Mouse (Mus musculus): ENCODE measurements around the gene Fam107b. TPM values are rescaled to one million over a fixed set of nuclear protein-coding genes. Genes with fewer than 3 reads are reported as not detected.
"Not testable (repeated sequence)": the region's sequence is repeated elsewhere in the genome, so short reads cannot be mapped to it uniquely, and the experiment has no call there.

Fam107b gene
- polyA plus RNA-seq, 1 experiment from 2014 or later: 56.7 TPM

DNA sequence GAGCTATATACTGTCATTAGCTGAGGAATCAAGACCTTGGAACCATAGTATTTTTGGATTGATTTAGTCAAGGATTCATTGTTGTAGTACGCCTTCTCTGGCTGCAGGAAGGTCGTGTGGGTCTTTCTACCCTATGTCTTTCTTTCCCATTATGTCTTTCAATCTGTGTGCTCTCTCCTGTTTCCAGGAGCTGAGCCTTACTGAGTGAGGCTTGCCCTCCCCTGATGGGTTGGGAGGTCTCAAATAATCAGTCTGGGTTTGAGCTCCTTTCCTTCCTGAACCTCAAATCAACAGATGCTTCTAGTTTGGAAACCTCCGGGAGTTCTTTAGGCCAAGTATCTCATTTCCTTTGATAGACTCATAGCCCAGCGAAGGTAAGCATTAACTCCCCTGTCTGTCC, 119.9 kb downstream of the Fam107b start:
- Histone ChIP-seq H3K9ac (ENCODE audit: low read length) (no peak overlapping the region), H3K27ac (ENCODE audit: low read depth, low read length) (no peak overlapping the region), H3K4me2 (ENCODE audit: low read depth, low read length, severe bottlenecking) (no peak overlapping the region), H3K4me3 (ENCODE audit: low read depth, low read length) (no peak overlapping the region), H3K9me3 (ENCODE audit: control insufficient read depth, low read length) (no peaks in the 10 kb centered on the region), H3K27me3 (ENCODE audit: control insufficient read depth, insufficient read depth, low read length) (no peaks in the 10 kb centered on the region), H3K36me3 (ENCODE audit: control insufficient read depth, insufficient read depth, low read length) (no peaks in the 10 kb centered on the region), H3K4me1 (replicated peaks; ENCODE audit: control insufficient read depth, insufficient read depth, low read length) (no peaks in the 10 kb centered on the region)
- ATAC-seq (replicated peaks; ENCODE audit: low FRiP score) (no peak), DNase-seq (ENCODE audit: low spot score) (no peak)
- WGBS: 61% methylated on average over 4 of the region's 4 CpGs

DNA sequence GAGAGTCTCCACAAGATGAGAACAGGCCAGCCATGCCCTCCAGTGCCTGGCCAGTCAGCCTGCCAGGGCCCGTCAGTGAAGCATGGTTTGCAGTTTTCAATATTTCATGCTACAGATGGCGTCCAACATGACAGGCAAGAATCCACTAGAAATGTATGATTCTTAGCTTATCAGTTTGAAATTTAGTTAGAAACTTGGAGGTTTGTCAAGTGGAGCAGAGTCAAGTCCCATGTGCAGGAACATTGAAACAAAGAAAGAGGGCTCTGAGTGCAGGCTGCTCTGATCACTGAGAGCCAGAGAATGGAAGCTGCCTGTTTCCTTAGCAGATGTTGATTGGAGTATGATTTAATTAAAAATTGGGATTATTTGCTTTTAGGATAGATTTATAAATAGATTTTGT, 122.5 kb downstream of the Fam107b start:
- DNase-seq (ENCODE audit: low spot score): no peak
- WGBS: 88% methylated on average over 2 of the region's 2 CpGs
- no peaks in the 10 kb centered on the region for H3K36me3 ChIP-seq (ENCODE audit: control insufficient read depth, insufficient read depth, low read length)
- ATAC-seq (replicated peaks; ENCODE audit: low FRiP score): no peak
- no peak overlapping the region for H3K9ac ChIP-seq (ENCODE audit: low read length)
- no peaks in the 10 kb centered on the region for H3K4me1 ChIP-seq (replicated peaks; ENCODE audit: control insufficient read depth, insufficient read depth, low read length)
- H3K9me3 ChIP-seq (ENCODE audit: control insufficient read depth, low read length): no peaks in the 10 kb centered on the region
- no peak overlapping the region for H3K27ac ChIP-seq (ENCODE audit: low read depth, low read length)
- H3K4me3 ChIP-seq (ENCODE audit: low read depth, low read length): no peak overlapping the region
- no peak overlapping the region for H3K4me2 ChIP-seq (ENCODE audit: low read depth, low read length, severe bottlenecking)
- H3K27me3 ChIP-seq (ENCODE audit: control insufficient read depth, insufficient read depth, low read length): no peaks in the 10 kb centered on the region

DNA sequence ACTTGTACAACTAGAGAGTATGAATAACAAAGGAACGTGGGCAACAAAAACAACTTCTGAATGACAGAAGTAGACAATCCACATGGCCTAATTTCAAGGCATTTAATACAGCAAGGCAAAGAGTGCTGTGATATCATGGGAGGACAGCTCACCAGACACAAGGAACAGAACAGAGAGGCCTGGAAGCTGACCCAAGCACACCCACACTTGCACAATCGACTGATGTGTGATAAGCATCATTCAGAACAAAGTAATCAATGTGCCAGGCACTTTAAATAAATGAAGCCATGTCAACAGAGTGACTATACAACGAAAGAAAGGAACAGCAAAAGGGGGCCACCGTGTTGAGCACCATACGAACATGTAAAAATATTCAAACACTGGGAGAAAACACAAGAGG, 125.6 kb downstream of the Fam107b start:
- no peak overlapping the region for H3K4me3 ChIP-seq (ENCODE audit: low read depth, low read length)
- no peak overlapping the region for H3K4me2 ChIP-seq (ENCODE audit: low read depth, low read length, severe bottlenecking)
- H3K27ac ChIP-seq (ENCODE audit: low read depth, low read length): no peak overlapping the region
- H3K9me3 ChIP-seq (ENCODE audit: control insufficient read depth, low read length): no peaks in the 10 kb centered on the region
- H3K36me3 ChIP-seq (ENCODE audit: control insufficient read depth, insufficient read depth, low read length): no peaks in the 10 kb centered on the region
- 90% methylated on average over 5 of the region's 5 CpGs for WGBS
- no peak for DNase-seq (ENCODE audit: low spot score)
- H3K4me1 ChIP-seq (replicated peaks; ENCODE audit: control insufficient read depth, insufficient read depth, low read length): no peaks in the 10 kb centered on the region
- no peaks in the 10 kb centered on the region for H3K27me3 ChIP-seq (ENCODE audit: control insufficient read depth, insufficient read depth, low read length)
- ATAC-seq (replicated peaks; ENCODE audit: low FRiP score): no peak
- H3K9ac ChIP-seq (ENCODE audit: low read length): no peak overlapping the region

DNA sequence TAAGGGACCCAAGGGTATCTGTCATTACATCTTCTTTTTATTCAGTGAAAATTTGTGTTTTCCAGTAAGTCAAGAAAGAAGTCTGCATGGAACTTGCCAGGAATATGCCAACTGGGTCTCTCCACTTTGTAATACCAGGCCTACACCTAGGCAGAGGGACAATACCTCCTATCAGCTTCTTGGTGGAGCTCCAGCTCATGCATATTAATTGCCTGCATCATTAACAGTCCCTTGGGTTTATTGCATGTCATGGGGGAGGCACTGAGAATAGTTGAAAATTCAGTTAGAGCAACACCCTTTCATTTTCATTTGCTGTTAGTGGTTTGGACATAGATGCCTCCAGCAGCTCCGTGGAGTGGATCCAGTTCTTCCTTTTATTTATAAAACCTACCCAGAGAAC, 130.1 kb downstream of the Fam107b start:
- WGBS: 89% methylated on average over 1 of the region's 1 CpGs
- Histone ChIP-seq H3K9me3 (ENCODE audit: control insufficient read depth, low read length) (no peaks in the 10 kb centered on the region), H3K4me3 (ENCODE audit: low read depth, low read length) (no peak overlapping the region), H3K36me3 (ENCODE audit: control insufficient read depth, insufficient read depth, low read length) (no peaks in the 10 kb centered on the region), H3K27ac (ENCODE audit: low read depth, low read length) (no peak overlapping the region), H3K9ac (ENCODE audit: low read length) (no peak overlapping the region), H3K27me3 (ENCODE audit: control insufficient read depth, insufficient read depth, low read length) (no peaks in the 10 kb centered on the region), H3K4me1 (replicated peaks; ENCODE audit: control insufficient read depth, insufficient read depth, low read length) (no peaks in the 10 kb centered on the region), H3K4me2 (ENCODE audit: low read depth, low read length, severe bottlenecking) (no peak overlapping the region)
- DNase-seq (ENCODE audit: low spot score) (no peak), ATAC-seq (replicated peaks; ENCODE audit: low FRiP score) (no peak)

DNA sequence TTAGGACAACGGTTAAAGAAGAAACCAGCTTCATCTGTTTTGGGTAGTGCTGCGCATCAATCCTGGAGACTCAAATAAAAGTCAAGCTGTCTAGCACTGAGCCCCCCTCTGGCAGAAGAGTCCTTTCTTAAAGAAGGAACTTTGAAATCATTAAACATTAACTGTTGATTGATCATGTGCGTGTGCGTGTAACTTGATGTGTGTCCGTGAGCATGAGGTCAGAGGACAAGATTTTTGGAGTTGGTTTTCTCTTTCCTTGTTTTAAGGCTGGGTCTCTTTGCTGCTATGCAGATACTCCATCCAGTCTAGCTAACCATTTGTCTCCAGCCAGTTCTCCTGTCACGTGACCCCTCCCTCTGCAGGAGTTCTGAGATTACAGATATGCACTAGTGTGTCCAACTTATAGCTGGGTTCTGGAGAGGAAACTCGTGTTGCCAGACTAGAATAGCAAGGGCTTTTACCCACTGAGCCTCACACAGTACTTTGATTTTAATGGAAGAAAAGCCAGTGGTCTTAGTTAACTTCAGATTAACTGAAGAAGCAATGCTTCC, 132.4 kb downstream of the Fam107b start:
- DNase-seq (ENCODE audit: low spot score) (no peak), ATAC-seq (replicated peaks; ENCODE audit: low FRiP score) (no peak)
- no peaks in the 10 kb centered on the region for H3K36me3 ChIP-seq (ENCODE audit: control insufficient read depth, insufficient read depth, low read length)
- H3K4me1 ChIP-seq (replicated peaks; ENCODE audit: control insufficient read depth, insufficient read depth, low read length): no peaks in the 10 kb centered on the region
- no peak overlapping the region for H3K27ac ChIP-seq (ENCODE audit: low read depth, low read length)
- no peaks in the 10 kb centered on the region for H3K27me3 ChIP-seq (ENCODE audit: control insufficient read depth, insufficient read depth, low read length)
- H3K9me3 ChIP-seq (ENCODE audit: control insufficient read depth, low read length): no peaks in the 10 kb centered on the region
- 91% methylated on average over 7 of the region's 7 CpGs for WGBS
- no peak overlapping the region for H3K9ac ChIP-seq (ENCODE audit: low read length)
- no peak overlapping the region for H3K4me2 ChIP-seq (ENCODE audit: low read depth, low read length, severe bottlenecking)
- no peak overlapping the region for H3K4me3 ChIP-seq (ENCODE audit: low read depth, low read length)

DNA sequence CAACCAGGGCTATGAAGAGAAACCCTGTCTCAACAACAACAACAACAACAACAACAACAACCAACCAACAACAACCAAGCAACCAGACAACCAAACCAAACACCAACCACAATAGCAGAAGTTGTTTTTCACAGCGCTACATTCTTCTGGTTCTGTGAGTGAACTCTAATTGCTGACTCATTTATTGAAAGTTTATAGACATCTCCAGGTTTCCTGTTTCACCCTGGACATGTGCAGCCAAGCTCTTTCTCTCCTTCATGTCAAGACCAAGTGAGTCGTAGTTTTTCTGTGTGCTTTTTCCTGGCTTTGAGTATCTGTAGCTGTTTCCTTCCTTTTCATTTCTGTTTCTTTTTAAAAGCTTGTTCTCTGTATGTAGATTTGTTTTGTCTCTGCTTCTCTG, 133.5 kb downstream of the Fam107b start:
- no peak overlapping the region for H3K4me2 ChIP-seq (ENCODE audit: low read depth, low read length, severe bottlenecking)
- H3K27ac ChIP-seq (ENCODE audit: low read depth, low read length): no peak overlapping the region
- H3K27me3 ChIP-seq (ENCODE audit: control insufficient read depth, insufficient read depth, low read length): no peaks in the 10 kb centered on the region
- H3K4me3 ChIP-seq (ENCODE audit: low read depth, low read length): no peak overlapping the region
- H3K4me1 ChIP-seq (replicated peaks; ENCODE audit: control insufficient read depth, insufficient read depth, low read length): no peaks in the 10 kb centered on the region
- DNase-seq (ENCODE audit: low spot score) (no peak), ATAC-seq (replicated peaks; ENCODE audit: low FRiP score) (no peak)
- H3K9ac ChIP-seq (ENCODE audit: low read length): no peak overlapping the region
- 89% methylated on average over 2 of the region's 2 CpGs for WGBS
- no peaks in the 10 kb centered on the region for H3K36me3 ChIP-seq (ENCODE audit: control insufficient read depth, insufficient read depth, low read length)
- no peaks in the 10 kb centered on the region for H3K9me3 ChIP-seq (ENCODE audit: control insufficient read depth, low read length)

DNA sequence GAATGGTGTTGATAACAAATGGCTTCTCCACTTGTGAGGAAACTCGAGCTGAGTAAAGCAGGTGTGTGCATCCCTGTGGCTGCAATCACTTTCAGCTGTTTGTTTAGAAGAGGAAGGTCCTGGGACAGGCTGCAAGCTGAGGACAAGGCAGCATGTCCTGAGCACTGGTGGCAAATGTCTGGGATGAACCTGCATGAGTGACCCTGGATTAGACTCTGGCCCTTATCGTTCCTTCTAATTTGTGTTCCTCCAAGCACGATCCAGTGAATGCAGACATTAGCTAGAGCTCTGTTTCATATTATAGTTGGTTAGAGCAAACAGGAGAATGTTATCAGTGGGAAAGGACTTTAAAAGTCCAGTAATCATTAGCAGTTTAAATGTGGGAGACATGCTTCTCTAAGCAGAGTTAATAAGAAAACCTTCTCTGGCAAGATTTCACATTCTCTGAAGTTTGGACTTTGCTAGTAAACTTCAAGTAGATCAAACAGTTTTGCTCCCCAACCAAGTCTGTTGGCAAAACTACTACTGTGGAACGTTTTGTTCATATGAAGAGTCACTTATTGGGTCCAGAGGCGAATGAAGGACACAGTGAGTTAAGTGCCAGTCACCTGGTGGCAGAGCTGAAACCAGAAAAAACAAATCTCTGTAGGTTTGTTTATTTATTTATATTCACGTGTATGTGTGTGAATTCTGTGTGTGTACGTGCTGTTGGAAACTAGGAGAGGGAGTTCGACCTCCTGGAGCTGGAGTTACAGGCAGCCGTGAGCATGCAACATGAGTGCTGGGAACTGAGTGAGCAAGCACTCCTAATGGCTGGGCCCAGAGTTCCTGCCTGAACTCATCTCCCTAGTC, 134.2 kb downstream of the Fam107b start:
- WGBS: 77% methylated on average over 9 of the region's 9 CpGs

DNA sequence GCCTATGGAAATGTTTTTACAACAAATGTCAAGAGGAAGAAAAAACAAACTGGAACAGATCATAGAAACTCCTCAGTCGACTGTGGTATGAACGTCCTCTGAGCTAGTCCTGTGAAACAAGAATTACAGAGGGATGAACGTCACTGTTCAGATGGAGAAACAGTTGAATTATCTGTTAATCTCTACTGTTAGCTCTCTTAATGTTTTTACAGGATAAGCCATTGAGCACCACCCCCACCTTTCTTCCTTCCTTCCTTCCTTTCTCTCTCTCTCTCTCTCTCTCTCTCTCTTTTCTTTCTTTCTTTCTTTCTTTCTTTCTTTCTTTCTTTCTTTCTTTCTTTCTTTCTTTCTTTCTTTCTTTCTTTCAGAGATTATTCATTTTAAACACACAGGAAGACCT, 135.0 kb downstream of the Fam107b start:
- not testable (repeated sequence) for H3K4me3 ChIP-seq (ENCODE audit: low read depth, low read length); H3K27ac ChIP-seq (ENCODE audit: low read depth, low read length); H3K9ac ChIP-seq (ENCODE audit: low read length); DNase-seq (ENCODE audit: low spot score); H3K9me3 ChIP-seq (ENCODE audit: control insufficient read depth, low read length); H3K4me1 ChIP-seq (replicated peaks; ENCODE audit: control insufficient read depth, insufficient read depth, low read length); ATAC-seq (replicated peaks; ENCODE audit: low FRiP score); H3K36me3 ChIP-seq (ENCODE audit: control insufficient read depth, insufficient read depth, low read length); H3K4me2 ChIP-seq (ENCODE audit: low read depth, low read length, severe bottlenecking); H3K27me3 ChIP-seq (ENCODE audit: control insufficient read depth, insufficient read depth, low read length)
- 80% methylated on average over 3 of the region's 3 CpGs for WGBS

More for the DNA sequence above, 134.2 kb downstream of the Fam107b start:
- H3K4me2 ChIP-seq (ENCODE audit: low read depth, low read length, severe bottlenecking): no peak overlapping the region
- no peak overlapping the region for H3K27ac ChIP-seq (ENCODE audit: low read depth, low read length)
- no peaks in the 10 kb centered on the region for H3K4me1 ChIP-seq (replicated peaks; ENCODE audit: control insufficient read depth, insufficient read depth, low read length)
- H3K36me3 ChIP-seq (ENCODE audit: control insufficient read depth, insufficient read depth, low read length): no peaks in the 10 kb centered on the region
- no peaks in the 10 kb centered on the region for H3K9me3 ChIP-seq (ENCODE audit: control insufficient read depth, low read length)
- DNase-seq (ENCODE audit: low spot score) (no peak), ATAC-seq (replicated peaks; ENCODE audit: low FRiP score) (no peak)
- H3K27me3 ChIP-seq (ENCODE audit: control insufficient read depth, insufficient read depth, low read length): no peaks in the 10 kb centered on the region
- H3K9ac ChIP-seq (ENCODE audit: low read length): no peak overlapping the region
- no peak overlapping the region for H3K4me3 ChIP-seq (ENCODE audit: low read depth, low read length)

DNA sequence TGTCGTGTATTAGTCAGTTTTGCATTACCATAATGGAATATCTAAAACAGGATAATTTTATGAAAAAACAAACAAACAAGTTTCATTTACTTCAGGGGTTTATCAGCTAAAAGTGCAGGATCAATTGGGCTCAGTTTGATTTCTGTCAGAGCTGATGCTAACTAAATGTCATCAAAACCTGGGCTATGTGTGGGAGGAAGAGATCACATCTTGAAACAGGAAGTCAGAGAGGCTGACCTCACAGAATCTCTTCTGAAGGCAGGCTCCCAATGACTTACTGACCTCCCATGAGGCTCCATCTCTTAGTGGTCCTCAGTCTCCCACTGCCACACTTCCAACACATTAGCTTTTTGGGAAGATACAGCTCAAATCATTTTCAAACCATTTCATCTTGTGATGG, 136.9 kb downstream of the Fam107b start:
- H3K4me3 ChIP-seq (ENCODE audit: low read depth, low read length): no peak overlapping the region
- ATAC-seq (replicated peaks; ENCODE audit: low FRiP score) (no peak), DNase-seq (ENCODE audit: low spot score) (no peak)
- no peaks in the 10 kb centered on the region for H3K9me3 ChIP-seq (ENCODE audit: control insufficient read depth, low read length)
- no peak overlapping the region for H3K27ac ChIP-seq (ENCODE audit: low read depth, low read length)
- WGBS: 89% methylated on average over 1 of the region's 1 CpGs
- no peaks in the 10 kb centered on the region for H3K36me3 ChIP-seq (ENCODE audit: control insufficient read depth, insufficient read depth, low read length)
- no peaks in the 10 kb centered on the region for H3K27me3 ChIP-seq (ENCODE audit: control insufficient read depth, insufficient read depth, low read length)
- no peaks in the 10 kb centered on the region for H3K4me1 ChIP-seq (replicated peaks; ENCODE audit: control insufficient read depth, insufficient read depth, low read length)
- H3K9ac ChIP-seq (ENCODE audit: low read length): no peak overlapping the region
- no peak overlapping the region for H3K4me2 ChIP-seq (ENCODE audit: low read depth, low read length, severe bottlenecking)
